8 mouse cellular contexts compared by ENCODE assay signal in the genomic region with DNA sequence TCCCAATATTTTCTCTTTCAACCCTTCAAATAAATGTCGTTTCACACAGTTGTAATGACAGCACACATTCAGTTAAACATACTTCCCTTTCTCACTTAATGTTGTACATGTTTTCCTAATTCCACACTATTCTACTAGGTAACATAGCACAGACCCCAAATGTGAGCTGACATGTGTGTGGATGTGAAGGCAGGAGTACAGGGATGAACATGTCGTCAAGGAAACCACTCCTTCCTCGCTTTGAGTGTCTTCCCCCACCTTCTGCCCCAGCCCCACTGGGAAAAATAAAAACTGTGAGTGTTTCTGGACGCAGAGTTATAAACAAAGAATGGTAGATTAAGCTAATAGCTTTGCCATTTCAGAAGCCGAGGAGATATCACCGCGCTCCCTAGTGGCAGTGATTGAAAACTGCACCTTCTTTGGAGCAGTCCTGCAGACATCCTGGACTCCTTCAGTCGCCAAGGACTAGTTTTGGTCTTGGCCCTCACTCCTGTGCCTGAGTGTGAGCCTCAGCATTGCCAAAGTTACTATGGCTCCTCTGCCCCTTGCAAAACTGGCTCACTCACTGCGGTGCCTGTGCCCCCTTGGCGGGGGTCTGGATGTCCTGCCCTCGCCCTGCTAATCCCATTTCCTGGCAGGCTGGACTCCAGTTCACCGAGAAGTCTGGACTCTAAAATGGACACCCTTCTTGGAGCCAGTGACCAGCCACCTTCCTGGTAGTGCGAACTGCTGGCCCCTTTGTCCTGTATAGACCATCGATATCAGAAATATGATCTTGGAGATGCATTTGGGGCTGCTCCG. TPM values are rescaled to one million over a fixed set of nuclear protein-coding genes. Genes with fewer than 3 reads are reported as not detected.
DNase-seq lines count a peak whose midpoint lies in the region; ATAC-seq and TF ChIP-seq lines count a peak whose summit lies in the region.

No protein-coding gene starts in this region.

- no peaks in the 10 kb centered on the region for H3K36me3 ChIP-seq in stomach, postnatal 0 days (ENCODE audit: control insufficient read depth, insufficient read depth, low read length)

- TF ChIP-seq EP300 in stomach, postnatal 0 days (optimal IDR thresholded peaks at IDR 0.05), result no peak

- no peak for TF ChIP-seq POLR2A in bone marrow, adult 2 months (IDR thresholded peaks at IDR 0.05; ENCODE audit: borderline replicate concordance, control insufficient read depth, low read depth, low read length)

- H3K27ac ChIP-seq in bone marrow, adult 2 months (ENCODE audit: control insufficient read depth, insufficient read depth, low read depth, low read length, poor library complexity), result peak overlapping the region; percentile 43; the same call in 1 of the 2 replicates
- no peak overlapping the region for H3K27ac ChIP-seq in stomach, postnatal 0 days (replicated peaks)

- no peak overlapping the region for H3K9ac ChIP-seq in stomach, postnatal 0 days (ENCODE audit: low read length)

- peak; percentile 62 for ATAC-seq in frontal cortex, adult (ENCODE audit: low TSS enrichment)
- peak; percentile 58; the same call in 1 of the 2 replicates for ATAC-seq in megakaryocyte progenitor cell, adult 5-6 weeks (replicated peaks; ENCODE audit: poor library complexity)
- ATAC-seq in stomach, postnatal 0 days (ENCODE audit: low FRiP score, low TSS enrichment), result no peak

- no peak overlapping the region for H3K4me3 ChIP-seq in bone marrow, adult 2 months (replicated peaks; ENCODE audit: control insufficient read depth, low read depth, low read length)
- H3K4me3 ChIP-seq in stomach, postnatal 0 days (ENCODE audit: low read depth, low read length), result no peak overlapping the region

- no peaks in the 10 kb centered on the region for H3K27me3 ChIP-seq in stomach, postnatal 0 days (ENCODE audit: control insufficient read depth, insufficient read depth, low read length)

- no peaks in the 10 kb centered on the region for H3K9me3 ChIP-seq in stomach, postnatal 0 days (ENCODE audit: control insufficient read depth, low read length)

- H3K4me2 ChIP-seq in stomach, postnatal 0 days (replicated peaks; ENCODE audit: low read depth), result no peak overlapping the region

- peak; percentile 50; the same call in 1 of the 2 replicates for TF ChIP-seq CTCF in bone marrow, adult 2 months (IDR thresholded peaks at IDR 0.05; ENCODE audit: control insufficient read depth, insufficient read depth, low read length)
- peak; percentile 81 for TF ChIP-seq CTCF in stomach, postnatal 0 days (IDR thresholded peaks at IDR 0.05; ENCODE audit: low read depth)

- peaks cover 10% of the 10 kb centered on the region; the same call in 1 of the 2 replicates for H3K4me1 ChIP-seq in bone marrow, adult 2 months (ENCODE audit: control insufficient read depth, insufficient read depth, low read length)
- H3K4me1 ChIP-seq in stomach, postnatal 0 days (replicated peaks; ENCODE audit: control insufficient read depth, insufficient read depth), result no peaks in the 10 kb centered on the region

- 64% methylated on average over 15 of the region's 15 CpGs for WGBS in bone marrow, adult 2 months
- WGBS in stomach, postnatal 0 days, result 57% methylated on average over 15 of the region's 15 CpGs

- DNase-seq in frontal cortex, postnatal 25 days (ENCODE audit: low spot score in 2 of 2), result no peak
- peak; percentile 74 for DNase-seq in 416B (ENCODE audit: low read depth)
- peak; percentile 38 for DNase-seq in forelimb bud, embryonic 11.5 days (ENCODE audit: low read depth, low spot score)
- DNase-seq in layer of hippocampus, postnatal 14 days (ENCODE audit: low spot score in 2 of 2), result peak; percentile 48 to 63
- peak; percentile 58 for DNase-seq in stomach, postnatal 0 days (ENCODE audit: low spot score)

RNA-seq across cellular contexts. Expression of a gene that starts 22.0 kb away (rescaled TPM):
- polyA plus RNA-seq in bone marrow, adult 2 months (2011; ENCODE audit: insufficient read depth, insufficient read length, low replicate concordance, missing spikeins), result 0.56 and 0.87 TPM in 2 replicates
- total RNA-seq in layer of hippocampus, postnatal 14 days (2021), result 1 to 10 TPM in 1 of 2 experiments, under 1 TPM in 1; 0.45 to 1.1 TPM
- not detected in 2 replicates for total RNA-seq in megakaryocyte progenitor cell, adult 5-6 weeks (2015)
- total RNA-seq in megakaryocyte progenitor cell, adult 5-6 weeks (2017), result not detected in 2 replicates
- 1.2 and 1.4 TPM in 2 replicates for polyA plus RNA-seq in stomach, postnatal 0 days (2015; fragmentation: Nextera tagmentation; extraction: Ambion mirVana)

Comparison
In these comparisons a context has a peak if more than half of its experiments do, and no peak if none do; other contexts are left out.
1. DNase-seq: peak in 416B (single experiment), forelimb bud, embryonic 11.5 days (single experiment), layer of hippocampus, postnatal 14 days (2 of 2) and stomach, postnatal 0 days (single experiment); none in frontal cortex, postnatal 25 days (0 of 2).